Comparison of ENCODE assay signal across 8 mouse cellular contexts in genomic region chr10:40683092-40683867, GRCm38 (mm10). TPM values are rescaled to one million over a fixed set of nuclear protein-coding genes. Genes with fewer than 3 reads are reported as not detected.
DNase-seq lines count a peak whose midpoint lies in the region; ATAC-seq and TF ChIP-seq lines count a peak whose summit lies in the region.

TSS of gene Mettl24 (plus strand) at chr10:40683282.

- WGBS in hindbrain, postnatal 0 days = 2% methylated on average over 48 of the region's 50 CpGs

- TF ChIP-seq CTCF in hindbrain, postnatal 0 days (IDR thresholded peaks at IDR 0.05; ENCODE audit: low read depth) = peak; percentile 73

- H3K4me3 ChIP-seq in hindbrain, postnatal 0 days (ENCODE audit: low read length) = peak within 1 kb of the TSS; percentile 50

- DNase-seq in adrenal gland, postnatal 14 days = peak; percentile 89
- DNase-seq in embryo, embryonic 10.5 days (ENCODE audit: low spot score) = peak; percentile 87
- peak; percentile 77 for DNase-seq in gastrocnemius, postnatal 14 days
- peak; percentile 77 for DNase-seq in hindbrain, postnatal 0 days (ENCODE audit: low spot score)
- DNase-seq in left cerebral cortex, adult 9 months (ENCODE audit: low spot score in 2 of 2) = peak; percentile 30 to 75
- DNase-seq in lung, postnatal 4 days = peak; percentile 87 to 88
- DNase-seq in right cerebral cortex, postnatal 36 days (ENCODE audit: low spot score in 2 of 2) = peak; percentile 51 to 66

- H3K9ac ChIP-seq in hindbrain, postnatal 0 days (replicated peaks; ENCODE audit: low read length) = peak within 1 kb of the TSS; percentile 63

- no peaks in the 10 kb centered on the region for H3K9me3 ChIP-seq in hindbrain, postnatal 0 days (ENCODE audit: low read length)

- H3K36me3 ChIP-seq in hindbrain, postnatal 0 days (ENCODE audit: insufficient read depth, low read length) = no peaks in the 10 kb centered on the region

- intact Hi-C loops in gastrocnemius, postnatal 14 days (cut with DNase I; ENCODE audit: low total_unique reads) = no loop called here

- ATAC-seq in hindbrain, postnatal 0 days = peak; percentile 80
- no peak for ATAC-seq in inflammation-experienced regulatory T-cells, adult 6 months

- no peaks in the 10 kb centered on the region for H3K27me3 ChIP-seq in hindbrain, postnatal 0 days (ENCODE audit: insufficient read depth, low read length)

- peak within 1 kb of the TSS; percentile 99 for H3K4me2 ChIP-seq in hindbrain, postnatal 0 days (ENCODE audit: low read depth, low read length)

- peak within 1 kb of the TSS; percentile 45; the same call in 1 of the 2 replicates for H3K27ac ChIP-seq in hindbrain, postnatal 0 days

- peaks cover 6% of the 10 kb centered on the region; the same call in 1 of the 2 replicates for H3K4me1 ChIP-seq in hindbrain, postnatal 0 days (ENCODE audit: insufficient read depth, low read length)

RNA-seq across cellular contexts. Expression of gene Mettl24, which starts in this region (rescaled TPM):
- 6.5 and 6.6 TPM in 2 replicates for total RNA-seq in adrenal gland, postnatal 14 days (2021)
- 1 to 10 TPM in 1 of 2 experiments, under 1 TPM in 1; 0.88 to 1.1 TPM for total RNA-seq in gastrocnemius, postnatal 14 days (2021)
- 0.14 TPM in 1 of 2 replicates, not detected in the other for total RNA-seq in hindbrain, postnatal 0 days (2014; rRNA removed)
- 1.1 TPM in 2 replicates for polyA plus RNA-seq in hindbrain, postnatal 0 days (2015; fragmentation: Nextera tagmentation; extraction: Ambion mirVana)
- polyA plus RNA-seq in inflammation-experienced regulatory T-cells, adult 6 months (2017; shearing (Covaris generic)) = not detected
